Mouse (Mus musculus) lung, adult 2 months (tissue): ENCODE data around the gene Stat3. TPM values are rescaled to one million over a fixed set of nuclear protein-coding genes. Genes with fewer than 3 reads are reported as not detected.

Experiments used
- DNase-seq: peaks from one replicate; pipeline ENCODE4 v3.0.0; 2022
- H3K4me1 ChIP-seq: fragments of 200-500 bp; 2 replicates; pipeline ENCODE4 v1.6.1; 2011; ENCODE audit warnings: low read length; ENCODE audit not compliant: control insufficient read depth, insufficient read depth
- H3K4me3 ChIP-seq: fragments of 200-500 bp; replicated peaks from 2 replicates; pipeline ENCODE3; 2011; ENCODE audit warnings: low read depth, mild to moderate bottlenecking, control low read depth, low read length; ENCODE audit errors: extremely low read depth
- CTCF ChIP-seq: fragments of 200-500 bp; IDR thresholded peaks from 2 replicates; pipeline ENCODE4 v1.5.1; 2011; ENCODE audit warnings: mild to moderate bottlenecking, low read length, control low read depth; ENCODE audit not compliant: insufficient read depth
- POLR2A ChIP-seq: fragments of 200-500 bp; IDR thresholded peaks from 2 replicates; pipeline ENCODE4 v1.6.1; 2011; ENCODE audit warnings: low read depth, mild to moderate bottlenecking, control low read depth, low read length, borderline replicate concordance; ENCODE audit errors: extremely low read depth
- WGBS: fragments of 180-500 bp; shearing (Covaris S2); methylation state at CpG from one replicate; pipeline ENCODE4 v1.1.7; 2018; 5-methylcytosine and 5-hydroxymethylcytosine counted together
- polyA plus RNA-seq: library from polyadenylated mRNA; depleted of rRNA; stranded (reverse); fragments of >200 nt; gene quantifications from 2 replicates; pipeline ENCODE4 v1.2.3, GENCODE M21; 2012; rRNA removed

Gene Stat3
- polyA plus RNA-seq = 115 and 147 TPM in 2 replicates

- TF ChIP-seq POLR2A (peak; percentile 65; the same call in 1 of the 2 replicates), CTCF (no peak)
- Histone ChIP-seq H3K4me3 (peak within 1 kb of the TSS; percentile 92), H3K4me1 (peaks cover 28% of the 10 kb centered on the region)
- 0% methylated on average over 29 of the region's 29 CpGs for WGBS
- DNase-seq = peak; percentile 99
Measured at GRCm38 (mm10) chr11:100939512-100940151, at the start of gene Stat3. Stat3 (minus strand) TSS chr11:100939540.

- Histone ChIP-seq H3K4me3 (no peak overlapping the region), H3K4me1 (no peaks in the 10 kb centered on the region)
- TF ChIP-seq CTCF (no peak), POLR2A (no peak)
- DNase-seq = no peak
- WGBS = 78% methylated on average over 3 of the region's 3 CpGs
Measured at GRCm38 (mm10) chr11:100988674-100989073, 49.3 kb upstream of the Stat3 start.

GRCm38 (mm10) chr11:100985607-100986006 is 46.3 kb upstream of the Stat3 start:
- H3K4me1 ChIP-seq = peaks cover 3% of the 10 kb centered on the region
- no peak for DNase-seq
- H3K4me3 ChIP-seq = no peak overlapping the region
- 68% methylated on average over 3 of the region's 3 CpGs for WGBS
- TF ChIP-seq POLR2A (no peak), CTCF (peak; percentile 52)

- 49% methylated on average over 7 of the region's 7 CpGs for WGBS
- no peak for DNase-seq
- H3K4me1 ChIP-seq = peaks cover 12% of the 10 kb centered on the region
- no peak overlapping the region for H3K4me3 ChIP-seq
- TF ChIP-seq CTCF (no peak), POLR2A (no peak)
Measured at GRCm38 (mm10) chr11:100983778-100984131, 44.4 kb upstream of the Stat3 start.

- Histone ChIP-seq H3K4me3 (peak overlapping the region; percentile 46), H3K4me1 (peaks cover 12% of the 10 kb centered on the region)
- 2% methylated on average over 20 of the region's 20 CpGs for WGBS
- peak; percentile 87 for DNase-seq
- peak; percentile 93 for TF ChIP-seq CTCF
- TF ChIP-seq POLR2A = no peak
Measured at GRCm38 (mm10) chr11:100983125-100983777, 43.9 kb upstream of the Stat3 start.

- Histone ChIP-seq H3K4me3 (no peak overlapping the region), H3K4me1 (peaks cover 12% of the 10 kb centered on the region)
- DNase-seq = no peak
- TF ChIP-seq POLR2A = no peak
- no peak for TF ChIP-seq CTCF
- 48% methylated on average over 8 of the region's 8 CpGs for WGBS
Measured at GRCm38 (mm10) chr11:100982087-100982486, 42.7 kb upstream of the Stat3 start.

GRCm38 (mm10) chr11:100981236-100981635 is 41.9 kb upstream of the Stat3 start:
- no peak for DNase-seq
- Histone ChIP-seq H3K4me1 (peaks cover 12% of the 10 kb centered on the region), H3K4me3 (no peak overlapping the region)
- TF ChIP-seq CTCF (no peak), POLR2A (no peak)
- 65% methylated on average over 3 of the region's 3 CpGs for WGBS

- TF ChIP-seq POLR2A (no peak), CTCF (no peak)
- Histone ChIP-seq H3K4me3 (no peak overlapping the region), H3K4me1 (peaks cover 12% of the 10 kb centered on the region)
- 68% methylated on average over 1 of the region's 1 CpGs for WGBS
- DNase-seq = no peak
Measured at GRCm38 (mm10) chr11:100980438-100980837, 41.1 kb upstream of the Stat3 start.

GRCm38 (mm10) chr11:100979887-100980286 is 40.5 kb upstream of the Stat3 start:
- 14% methylated on average over 8 of the region's 8 CpGs for WGBS
- H3K4me1 ChIP-seq = peaks cover 12% of the 10 kb centered on the region
- no peak overlapping the region for H3K4me3 ChIP-seq
- no peak for DNase-seq
- TF ChIP-seq CTCF (no peak), POLR2A (peak; percentile 32; the same call in 1 of the 2 replicates)

GRCm38 (mm10) chr11:100975241-100975640 is 35.9 kb upstream of the Stat3 start:
- no peak for TF ChIP-seq POLR2A
- TF ChIP-seq CTCF = no peak
- 56% methylated on average over 7 of the region's 7 CpGs for WGBS
- DNase-seq = no peak

More at GRCm38 (mm10) chr11:100975241-100975640, 35.9 kb upstream of the Stat3 start:
- Histone ChIP-seq H3K4me1 (peaks cover 5% of the 10 kb centered on the region; the same call in 1 of the 2 replicates), H3K4me3 (no peak overlapping the region)
